Mouse (Mus musculus) adipocyte (in vitro differentiated cells): ENCODE results near the gene Rap1a.
A peak's percentile ranks its signal among the peaks of the same experiment; 100 is the strongest.
"Not testable (repeated sequence)": the region's sequence is repeated elsewhere in the genome, so short reads cannot be mapped to it uniquely, and the experiment has no call there.

Source experiments
- DNase-seq: peaks from one replicate; pipeline ENCODE4 v3.0.0-alpha.2; 2016; ENCODE audit warnings: low spot score

Rap1a gene

DNA sequence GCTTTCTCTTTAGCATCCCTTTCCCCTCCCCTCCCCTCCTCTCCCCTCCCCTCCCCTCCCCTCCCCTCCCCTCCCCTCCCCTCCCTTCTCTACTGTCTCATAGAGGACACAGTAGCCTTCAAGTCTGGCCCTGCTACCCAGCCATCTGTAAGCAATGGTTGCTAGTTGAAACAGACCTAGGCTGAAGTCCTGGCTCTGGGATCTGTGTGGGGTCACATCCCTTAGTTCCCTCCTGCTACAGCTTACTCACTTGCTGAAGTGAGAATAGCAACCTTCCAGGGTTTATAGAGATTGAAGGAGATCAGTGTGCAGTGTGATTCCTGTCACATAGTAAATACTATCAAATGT is 86.3 kb downstream of the Rap1a start:
- DNase-seq: no peak

DNA sequence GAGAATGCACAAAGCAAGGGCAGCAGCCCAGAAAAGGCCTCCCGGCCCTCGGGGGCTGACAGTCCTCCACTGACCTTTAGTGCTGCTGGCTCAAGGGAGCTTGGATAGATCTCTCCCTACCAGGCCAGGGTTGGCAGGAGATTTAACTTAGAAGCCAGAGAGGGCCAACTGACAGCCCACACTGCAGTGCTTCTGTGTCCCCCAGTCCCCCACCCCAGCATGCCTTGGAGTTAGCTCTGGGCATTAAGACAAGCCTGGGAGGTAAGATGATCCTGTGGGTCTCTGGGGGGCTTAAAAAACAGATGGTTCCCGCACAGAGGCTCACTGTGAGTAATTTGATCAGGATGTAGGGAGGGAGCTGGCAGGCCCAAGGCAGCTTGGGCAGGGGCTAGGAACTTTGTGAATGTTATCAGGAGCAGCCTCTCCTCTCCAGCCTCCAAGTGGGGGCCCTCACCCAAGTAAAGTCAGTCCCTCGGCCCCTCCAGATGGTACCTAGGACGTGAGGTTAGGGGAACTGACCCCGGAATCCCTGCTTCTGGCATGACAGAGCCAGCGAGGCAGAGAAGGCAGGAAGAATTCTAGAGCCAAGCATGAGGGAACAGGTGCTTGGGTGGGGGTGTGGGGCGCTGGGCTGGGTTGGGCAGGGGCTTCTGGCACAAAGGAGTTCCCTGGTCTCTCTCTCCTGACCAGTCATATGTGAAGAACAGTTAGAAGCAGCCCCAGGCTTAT is 86.9 kb downstream of the Rap1a start:
- DNase-seq: peak; percentile 64

DNA sequence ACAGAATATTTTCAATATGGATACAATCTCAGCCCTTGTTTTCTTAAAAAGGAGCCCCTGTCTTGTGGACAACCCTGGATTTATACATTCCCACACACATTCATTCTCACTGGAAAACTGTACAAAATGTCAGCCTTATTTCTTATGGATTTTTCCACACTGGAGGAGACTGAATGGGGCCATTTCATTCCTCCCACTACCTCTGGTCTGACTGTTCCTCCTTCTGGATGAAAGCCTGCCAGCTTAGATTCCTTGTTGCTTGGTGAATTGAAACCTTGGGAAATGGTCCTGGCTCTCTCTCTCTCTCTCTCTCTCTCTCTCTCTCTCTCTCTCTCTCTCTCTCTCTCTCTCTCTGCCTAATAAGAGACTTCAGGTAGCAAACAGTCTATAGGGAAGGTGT is 88.3 kb downstream of the Rap1a start:
- no peak for DNase-seq

DNA sequence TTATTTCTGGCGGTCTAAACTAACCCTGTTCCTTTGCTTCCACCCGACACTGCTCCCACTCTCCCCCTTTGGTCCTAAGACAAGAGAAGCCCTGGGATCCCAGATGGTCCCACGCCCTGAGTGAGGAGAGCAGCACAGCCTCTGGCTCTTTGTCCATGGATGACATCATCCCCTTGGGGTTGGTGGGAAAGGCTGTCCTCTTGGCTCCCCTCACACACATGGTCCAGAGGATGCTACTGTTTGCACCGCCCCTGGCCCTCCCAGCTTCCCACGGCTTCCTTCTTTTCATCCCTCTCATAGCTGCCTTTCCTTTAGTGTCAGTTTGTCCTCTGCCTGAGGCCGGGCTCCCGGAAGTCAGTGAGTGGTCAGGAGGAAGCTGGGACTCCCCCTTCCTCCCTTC is 89.4 kb downstream of the Rap1a start:
- no peak for DNase-seq

DNA sequence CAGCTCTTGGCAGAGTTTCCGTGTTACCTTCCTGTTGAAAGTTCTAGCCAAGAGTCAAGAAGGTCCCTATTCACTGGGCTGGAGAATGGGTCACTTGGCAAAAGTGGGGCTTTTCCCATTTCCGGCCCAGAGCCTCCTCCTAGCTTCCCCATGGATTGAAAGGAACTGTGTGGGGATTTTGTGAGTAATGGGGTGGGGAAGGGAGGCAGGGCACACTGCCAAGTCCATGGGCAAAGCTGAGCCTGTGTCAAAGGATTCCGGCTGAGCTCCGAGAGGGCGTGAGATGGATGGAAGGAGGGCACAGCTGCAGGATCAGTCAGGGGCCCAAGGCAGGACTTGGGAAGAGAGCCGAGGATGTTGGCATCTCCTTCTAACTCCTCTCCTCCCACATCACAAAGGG is 90.9 kb downstream of the Rap1a start:
- DNase-seq: no peak

DNA sequence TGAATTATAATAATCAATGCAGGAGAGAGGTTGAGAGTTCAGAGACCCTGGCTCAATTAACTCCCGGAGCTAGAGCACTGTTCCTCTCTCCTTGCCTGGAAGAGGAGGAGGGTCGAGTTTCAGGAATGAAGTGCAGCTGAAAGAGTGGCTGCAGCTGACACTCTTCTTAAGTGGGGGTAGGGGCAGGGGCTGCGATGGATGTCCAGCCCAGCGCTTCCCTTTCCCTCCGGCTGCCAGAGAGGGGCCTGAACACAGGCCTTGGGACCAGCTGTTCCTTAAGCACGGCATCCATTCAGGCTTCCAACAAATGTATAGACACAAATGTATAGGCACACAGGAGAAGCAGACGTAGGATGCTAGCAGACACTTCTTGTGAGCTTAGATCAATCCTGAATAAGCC is 93.5 kb downstream of the Rap1a start:
- DNase-seq: no peak

DNA sequence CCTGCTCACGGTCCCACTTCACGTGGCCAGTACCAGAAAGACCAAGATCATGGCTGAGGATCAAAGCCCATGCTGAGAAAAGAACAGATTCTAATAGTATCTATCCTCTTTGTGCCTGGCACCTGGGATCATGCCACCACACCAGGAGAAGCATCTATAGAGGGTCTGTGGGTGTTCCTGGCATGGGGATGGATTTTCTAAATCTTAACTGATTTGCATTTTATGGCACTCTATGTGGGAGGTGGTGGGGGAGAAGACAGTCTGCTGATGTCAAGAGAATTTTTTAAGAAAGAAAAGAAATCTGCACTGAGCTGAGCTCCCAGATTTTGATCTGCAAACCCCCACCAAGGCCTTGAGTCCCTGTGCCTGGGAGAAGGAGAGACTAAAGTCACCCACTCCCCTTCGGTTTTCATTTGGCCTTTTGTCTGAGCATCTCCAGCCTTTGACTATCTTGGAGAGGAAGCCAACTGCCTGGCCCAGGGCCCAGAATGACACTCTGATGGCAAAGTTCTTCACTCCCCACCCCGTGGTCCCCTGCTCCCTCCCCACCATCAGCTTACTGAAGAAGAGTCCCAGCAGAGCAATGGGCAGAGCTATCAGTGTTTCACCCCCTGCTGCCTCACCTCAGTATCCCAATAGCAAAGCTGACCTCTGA is 94.6 kb downstream of the Rap1a start:
- no peak for DNase-seq

DNA sequence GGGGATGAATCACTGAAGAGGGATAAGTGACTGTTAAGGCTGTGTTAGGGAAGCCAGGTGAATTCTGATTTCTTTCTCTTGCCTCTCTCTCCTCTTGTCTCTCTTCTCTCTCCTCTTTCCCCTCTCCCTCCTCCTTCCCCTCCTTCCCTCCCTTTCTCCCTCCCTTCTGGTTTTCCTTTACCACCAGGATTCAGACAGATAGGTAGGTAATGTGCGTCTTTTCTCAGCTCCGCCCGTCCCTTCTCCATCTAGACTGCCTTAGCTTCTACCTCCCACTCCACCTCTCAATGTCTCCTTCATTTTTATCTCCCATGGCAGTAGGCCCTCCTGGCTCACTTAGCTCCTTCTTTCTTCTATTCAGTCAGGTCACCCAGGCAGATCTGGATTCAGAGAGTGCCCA is 95.6 kb downstream of the Rap1a start:
- no peak for DNase-seq

DNA sequence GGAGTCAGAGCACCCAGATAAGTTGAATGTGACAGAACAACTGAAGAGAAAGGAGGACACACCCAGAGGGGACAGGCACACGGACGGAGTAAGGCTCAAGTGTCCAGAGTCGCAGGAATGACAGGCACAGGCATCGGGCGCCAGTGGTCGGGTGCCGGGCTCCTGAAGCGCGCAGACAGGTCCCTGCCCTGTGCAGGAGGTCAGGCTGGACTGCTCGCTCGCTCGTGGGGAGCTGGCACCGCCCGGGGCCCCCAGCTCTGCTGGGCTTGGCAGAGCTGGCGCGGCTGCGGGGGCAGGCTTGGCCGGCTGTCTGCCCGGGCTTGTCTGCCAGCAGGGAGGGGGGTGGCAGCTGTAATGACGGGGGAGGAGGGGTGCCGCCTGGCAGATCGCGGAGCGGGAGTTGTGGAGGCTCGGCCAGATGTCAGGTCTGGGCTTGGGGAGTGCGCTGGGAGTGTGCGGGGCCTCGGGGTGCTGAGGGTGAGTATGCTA is 96.0 kb downstream of the Rap1a start:
- DNase-seq: peak; percentile 32

DNA sequence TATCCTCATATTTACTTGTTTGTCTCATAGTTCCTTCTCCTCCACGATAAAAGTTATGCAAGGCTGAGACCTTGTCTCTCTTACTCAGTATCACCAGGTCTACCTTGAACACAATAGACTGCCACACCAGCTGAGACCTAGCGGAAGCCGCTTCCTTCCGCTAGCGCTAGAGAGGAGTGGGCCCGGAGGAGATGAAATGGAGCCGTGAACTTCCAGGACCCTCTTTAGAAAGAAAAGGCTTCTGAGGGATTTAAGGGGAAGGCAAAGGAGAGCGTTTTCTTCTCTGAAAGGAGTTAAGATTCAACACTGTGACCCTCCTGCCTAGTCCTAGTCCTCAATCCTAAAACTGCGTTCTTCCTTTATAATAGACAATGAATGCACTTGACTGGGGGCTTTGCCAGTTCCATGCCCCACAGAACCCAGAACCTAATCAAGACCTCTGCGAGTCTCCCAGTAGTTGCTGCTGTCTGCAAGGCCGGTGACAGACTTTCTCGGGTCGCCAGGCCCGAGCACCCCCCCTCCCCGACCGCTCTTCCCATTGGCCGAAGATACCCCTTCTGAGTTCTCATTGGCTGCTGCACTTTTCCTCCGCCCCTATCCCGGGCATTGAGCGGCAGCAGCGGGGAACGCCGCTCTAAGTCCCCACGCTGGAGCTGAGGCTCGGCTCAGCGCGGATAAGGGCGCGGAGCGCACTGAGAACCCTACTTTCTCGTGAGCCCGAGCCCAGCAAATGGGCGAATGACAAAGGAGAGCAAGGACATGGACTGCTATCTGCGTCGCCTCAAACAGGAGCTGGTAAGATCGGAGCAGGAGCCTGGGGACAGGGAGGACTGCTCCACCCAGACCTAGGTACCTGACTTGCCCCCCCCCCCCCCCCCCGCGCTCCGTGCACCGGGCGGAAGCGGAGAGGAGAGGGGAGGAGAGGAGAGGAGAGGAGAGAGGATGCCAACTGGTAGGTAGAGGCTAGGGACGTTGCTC is 96.8 kb downstream of the Rap1a start, which contains the start of gene Inka2:
Gene Inka2 (plus strand): TSS at position 569 of the 978 bp plus-strand sequence.
- DNase-seq: peak; percentile 66

DNA sequence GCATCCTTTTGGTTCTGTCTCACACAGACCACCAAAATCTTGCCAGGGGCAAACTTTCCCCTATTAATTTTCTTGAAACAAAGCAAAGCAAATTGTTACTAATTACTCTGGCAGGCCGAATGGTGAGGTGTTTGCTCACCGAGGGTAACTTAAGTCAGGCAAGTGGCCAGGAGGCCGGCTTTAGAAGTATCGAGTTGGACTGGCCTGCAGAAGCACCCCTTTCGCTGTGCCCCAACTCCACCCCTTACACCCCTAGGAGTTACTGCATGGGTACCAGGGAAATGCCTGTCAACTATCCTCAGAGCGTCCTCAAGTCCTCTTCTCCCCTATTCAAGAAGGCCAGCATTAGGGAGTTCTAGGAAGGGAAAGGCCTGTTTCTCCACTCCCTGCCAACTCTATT is 97.6 kb downstream of the Rap1a start:
- DNase-seq: no peak

DNA sequence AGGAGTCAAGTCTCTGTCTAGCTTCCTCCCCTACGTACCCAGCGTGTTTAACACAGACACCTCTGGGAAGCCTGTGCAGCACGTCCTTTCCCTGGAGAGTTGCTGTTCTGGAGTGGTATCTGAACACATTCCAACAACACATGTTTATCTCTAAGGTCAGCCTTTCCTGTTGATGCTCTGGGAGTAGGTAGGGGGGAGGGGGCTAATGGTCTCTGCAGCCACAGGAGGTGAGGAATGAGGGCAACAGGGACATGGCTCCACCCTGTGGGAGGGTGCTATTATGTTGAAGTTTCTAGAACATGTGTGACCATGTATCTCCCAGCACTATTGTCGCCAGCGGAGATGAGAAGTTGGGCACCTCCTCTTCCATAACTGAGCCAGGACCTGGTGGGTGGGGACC is 99.7 kb downstream of the Rap1a start:
- DNase-seq: no peak

DNA sequence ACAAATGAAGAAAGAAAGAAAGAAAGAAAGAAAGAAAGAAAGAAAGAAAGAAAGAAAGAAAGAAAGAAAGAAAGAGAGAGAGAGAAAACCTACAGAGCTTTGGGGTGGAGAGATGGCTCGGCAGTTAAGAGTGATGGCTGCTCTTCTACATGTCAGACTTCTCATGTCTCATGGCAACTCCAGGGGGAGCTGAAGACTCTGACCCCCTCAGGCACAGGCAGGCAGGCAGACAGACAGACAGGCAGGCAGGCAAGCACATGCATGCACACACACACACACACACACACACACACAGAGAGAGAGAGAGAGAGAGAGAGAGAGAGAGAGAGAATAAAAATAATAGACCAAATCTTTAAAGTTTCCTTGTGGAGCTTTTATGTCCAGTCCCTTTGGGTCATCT is 100.3 kb downstream of the Rap1a start:
- DNase-seq: not testable (repeated sequence)

DNA sequence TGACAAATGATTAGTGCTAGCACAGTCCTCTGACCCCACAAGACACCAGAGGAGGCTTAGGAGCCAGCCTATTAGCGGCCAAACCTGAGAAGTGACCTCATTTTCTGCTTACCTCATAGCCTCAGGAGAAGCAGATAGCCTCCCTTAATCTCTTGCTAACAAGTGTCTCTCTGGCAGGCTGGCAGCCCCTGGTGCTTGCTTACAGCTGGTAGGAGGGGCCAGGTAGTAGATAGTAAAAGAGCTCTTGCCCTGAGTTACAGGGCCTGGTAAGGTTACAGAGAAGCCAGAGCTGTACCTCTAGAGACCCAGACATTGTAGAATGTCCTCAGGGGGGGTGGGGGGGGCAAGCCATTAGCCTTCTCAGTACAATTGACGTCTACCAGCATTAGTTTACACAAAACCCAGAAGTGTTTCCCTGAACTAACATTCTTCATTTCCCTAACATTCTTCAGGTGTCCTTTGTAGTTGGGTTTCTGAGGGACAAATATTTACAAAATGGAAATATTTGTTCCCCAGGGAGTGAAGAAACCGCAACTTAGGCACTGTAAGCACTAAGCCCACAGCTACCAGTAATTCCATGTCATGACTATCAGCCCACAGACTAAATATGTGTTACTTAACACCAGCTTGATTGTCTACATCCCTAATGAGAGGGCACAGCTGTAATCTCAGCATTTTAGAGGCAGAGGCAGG is 101.7 kb downstream of the Rap1a start:
- no peak for DNase-seq

DNA sequence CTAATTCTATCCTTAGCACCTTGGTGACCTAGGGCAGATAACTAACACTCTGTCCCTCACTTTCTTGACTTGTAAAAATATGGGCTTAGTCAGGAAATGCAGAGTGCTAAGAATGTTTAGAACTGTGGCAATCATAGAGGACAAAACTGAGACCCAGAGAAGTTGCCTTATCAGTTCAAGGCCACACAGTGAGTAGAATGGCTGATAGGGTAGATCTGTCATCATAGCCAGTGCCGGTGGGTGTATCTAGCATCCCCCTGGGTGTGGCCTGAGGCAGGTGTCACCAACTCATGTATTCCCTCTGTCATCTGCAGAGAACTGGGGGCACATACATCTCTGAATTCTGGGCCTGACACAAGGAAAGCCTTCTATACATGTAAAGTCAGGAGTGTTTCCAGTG is 102.8 kb downstream of the Rap1a start:
- DNase-seq: no peak

DNA sequence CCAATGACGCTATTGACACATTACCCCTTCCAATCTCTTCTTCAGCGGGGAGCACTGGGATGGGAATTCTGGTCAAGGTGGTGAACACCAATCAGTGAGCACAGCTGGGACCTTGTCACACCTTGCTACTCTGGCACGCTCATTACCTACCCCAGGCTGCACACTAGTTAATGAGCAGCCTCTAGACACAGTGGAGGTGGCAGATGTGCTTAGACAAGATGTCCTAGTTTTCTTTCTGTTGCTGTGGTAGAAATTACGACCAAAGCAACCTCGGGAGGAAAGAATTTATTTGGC is 104.0 kb downstream of the Rap1a start:
- DNase-seq: no peak

DNA sequence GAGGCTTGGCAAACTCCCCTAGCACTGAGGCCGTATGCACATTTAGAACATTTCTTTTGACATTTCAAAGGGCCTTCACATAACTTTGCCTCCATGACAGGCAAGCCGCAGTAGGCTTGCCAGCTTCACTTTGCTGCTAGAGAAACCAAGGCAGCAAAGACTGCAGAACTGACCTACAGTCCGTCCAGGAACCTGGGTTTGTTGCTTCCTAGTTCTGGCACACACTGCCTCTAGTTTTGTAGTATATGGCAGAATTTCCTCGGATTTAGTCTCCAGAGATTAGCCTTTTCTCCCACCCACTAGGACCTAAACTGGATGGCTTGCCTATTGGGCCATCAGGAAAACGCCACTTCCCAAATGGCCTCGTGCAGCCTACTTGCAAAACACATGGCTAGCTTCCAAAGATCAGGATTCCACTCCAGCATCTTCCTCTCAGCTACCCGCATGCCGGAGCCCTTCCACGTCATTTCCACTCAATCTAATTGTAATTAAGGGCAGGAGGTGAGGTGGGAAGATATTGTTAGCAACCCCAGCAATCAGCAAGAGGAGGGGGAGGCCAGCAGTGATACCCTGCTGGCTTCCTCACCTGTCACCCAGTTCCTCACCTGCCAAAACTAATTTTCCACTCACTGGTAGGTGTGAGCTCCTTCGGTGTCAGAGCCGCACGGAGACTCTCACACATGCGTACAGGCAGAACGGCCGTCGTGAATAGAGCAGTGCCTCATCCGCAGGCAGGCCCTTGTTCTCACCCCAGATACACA is 104.6 kb downstream of the Rap1a start:
- DNase-seq: no peak

DNA sequence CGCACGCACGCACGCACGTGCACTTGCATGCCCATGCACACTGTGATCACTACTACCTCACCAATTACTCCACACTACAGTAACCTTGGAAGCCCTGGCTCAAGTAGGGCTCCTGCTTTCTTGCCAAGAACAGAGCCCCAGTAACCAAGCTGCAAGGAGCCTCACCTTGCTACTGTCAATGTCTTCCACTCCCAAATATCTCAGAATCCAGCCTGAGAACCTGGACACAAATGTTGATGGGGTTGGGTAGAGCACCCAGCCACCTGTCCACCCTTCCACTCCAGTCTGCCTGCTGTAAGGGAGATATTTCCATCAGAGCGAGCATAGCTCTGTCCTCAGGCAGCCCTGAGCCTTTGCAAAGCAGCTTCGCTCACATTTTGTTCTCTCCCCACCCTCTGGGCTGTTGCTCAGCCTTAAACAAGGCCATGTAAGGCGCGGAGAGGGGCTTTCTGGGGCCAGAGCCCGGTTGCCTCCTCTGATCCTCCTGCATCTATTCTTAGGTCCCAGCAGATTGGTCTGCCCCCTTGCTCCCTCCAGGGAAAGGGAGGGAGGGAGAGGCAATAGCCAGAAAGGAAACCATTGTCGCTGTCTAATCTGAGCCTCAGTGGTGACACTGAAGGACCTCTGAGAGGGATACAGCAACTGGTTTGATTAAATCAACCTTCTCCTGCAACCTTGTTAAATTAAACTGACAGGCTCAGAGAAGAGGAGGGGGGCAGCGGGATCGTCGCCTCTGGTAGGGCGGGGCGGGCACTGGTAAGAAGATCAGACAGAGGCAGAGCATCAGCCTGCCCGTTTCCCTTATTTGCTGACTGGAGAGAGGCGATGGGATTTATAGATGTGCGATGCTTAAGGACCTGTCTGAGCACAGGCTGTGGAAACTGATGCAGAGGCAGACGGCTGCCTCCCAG is 105.4 kb downstream of the Rap1a start:
- DNase-seq: no peak

DNA sequence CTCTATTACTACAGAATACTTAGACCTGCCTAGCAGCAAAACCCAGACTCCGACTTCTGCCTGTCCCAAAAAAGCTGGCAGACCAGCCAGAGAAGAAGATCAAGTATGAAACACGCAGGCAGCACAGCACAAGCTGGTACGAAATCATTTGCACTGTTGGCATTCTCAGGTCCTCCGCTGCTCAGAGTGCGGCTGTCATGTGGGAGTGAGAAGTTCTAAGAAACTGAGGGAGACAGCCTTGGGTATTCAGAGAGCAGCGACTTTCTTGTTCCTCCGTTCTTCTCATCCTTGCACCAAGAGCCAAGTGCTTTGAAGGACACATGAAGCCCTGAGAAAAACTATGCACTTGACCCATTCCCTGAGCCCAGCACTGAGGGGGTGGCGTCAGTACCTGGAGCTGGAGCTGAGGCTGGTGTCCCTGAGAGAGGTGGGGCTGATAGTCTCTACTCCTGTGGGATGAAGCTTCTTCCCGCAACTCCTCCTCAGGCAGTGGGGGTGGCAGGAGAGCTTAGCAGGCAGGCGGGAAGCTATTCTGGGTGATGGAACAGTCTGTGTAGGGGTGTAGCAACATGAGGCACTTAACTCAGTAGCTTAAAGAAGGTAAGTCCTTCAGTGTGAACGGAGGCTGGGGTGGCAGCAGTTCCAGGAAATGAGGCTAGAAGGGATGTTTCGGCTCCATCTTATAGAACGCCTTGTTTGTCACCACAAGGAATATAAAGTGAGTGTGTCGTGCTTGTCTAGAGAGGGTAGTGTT is 107.6 kb downstream of the Rap1a start:
- DNase-seq: no peak

DNA sequence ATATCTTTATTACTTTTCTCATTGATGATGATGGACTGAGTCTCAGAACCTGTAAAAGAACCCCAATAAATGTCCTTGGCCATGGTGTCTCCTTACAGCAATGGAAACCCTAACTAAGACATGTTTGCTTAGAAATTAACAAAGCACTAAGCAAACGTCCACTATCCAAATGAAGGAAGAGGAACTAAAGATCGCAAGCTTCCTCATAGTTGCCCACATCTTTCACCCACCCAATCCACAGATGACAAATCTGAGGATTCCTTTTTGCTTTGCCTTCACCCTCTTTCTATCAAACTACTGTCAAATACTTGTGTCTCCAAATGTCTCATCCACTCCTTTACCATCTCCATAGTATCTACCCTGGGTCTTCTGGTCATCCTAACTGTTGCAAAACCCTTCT is 112.6 kb downstream of the Rap1a start:
- DNase-seq: no peak
